Mouse (Mus musculus): ENCODE data around the gene Txndc11. TPM values are rescaled to one million over a fixed set of nuclear protein-coding genes. Genes with fewer than 3 reads are reported as not detected.

Gene Txndc11
- polyA plus RNA-seq, 1 experiment = 17.5 TPM

DNA sequence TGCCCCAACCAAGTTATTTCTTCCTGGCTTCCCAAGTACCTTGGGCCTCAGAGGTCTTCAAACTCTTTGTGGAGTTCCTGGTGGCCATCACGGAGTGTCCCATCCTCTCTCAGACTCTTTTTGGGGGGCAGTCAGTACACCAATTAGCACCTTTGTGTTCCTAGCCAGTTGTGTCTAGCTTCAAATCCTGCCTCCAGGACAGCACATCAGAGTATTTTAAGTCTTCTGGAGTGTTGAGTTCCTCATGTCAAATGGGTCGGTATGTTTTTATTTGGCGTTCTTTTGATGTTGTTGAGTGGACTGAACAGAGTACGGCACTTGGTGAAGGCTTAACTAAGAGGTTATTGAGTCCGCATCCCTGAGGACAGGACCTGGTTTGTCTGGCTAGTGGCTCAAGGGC, 69.0 kb downstream of the Txndc11 start:
- DNase-seq (ENCODE audit: low spot score) = no peak

DNA sequence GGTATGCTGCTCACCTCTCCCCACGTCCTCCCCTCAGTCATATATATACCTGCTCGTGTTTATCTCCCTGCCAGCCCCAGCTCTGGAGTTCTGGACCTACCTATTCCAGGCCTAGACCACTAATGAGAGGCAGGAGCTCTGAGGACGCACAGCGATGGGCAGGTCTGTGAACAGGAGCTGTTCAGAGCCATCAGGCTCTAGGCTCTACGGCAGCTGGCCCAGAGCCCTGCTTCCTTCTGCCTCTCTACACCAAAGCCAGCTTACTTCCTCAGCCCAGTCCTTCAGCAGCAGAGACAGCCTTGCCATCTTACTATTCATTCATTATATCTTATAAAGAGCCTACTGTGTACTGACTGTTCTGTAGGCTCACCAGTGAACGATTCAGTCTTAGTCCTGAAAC, 69.7 kb downstream of the Txndc11 start:
- DNase-seq (ENCODE audit: low spot score) = no peak

DNA sequence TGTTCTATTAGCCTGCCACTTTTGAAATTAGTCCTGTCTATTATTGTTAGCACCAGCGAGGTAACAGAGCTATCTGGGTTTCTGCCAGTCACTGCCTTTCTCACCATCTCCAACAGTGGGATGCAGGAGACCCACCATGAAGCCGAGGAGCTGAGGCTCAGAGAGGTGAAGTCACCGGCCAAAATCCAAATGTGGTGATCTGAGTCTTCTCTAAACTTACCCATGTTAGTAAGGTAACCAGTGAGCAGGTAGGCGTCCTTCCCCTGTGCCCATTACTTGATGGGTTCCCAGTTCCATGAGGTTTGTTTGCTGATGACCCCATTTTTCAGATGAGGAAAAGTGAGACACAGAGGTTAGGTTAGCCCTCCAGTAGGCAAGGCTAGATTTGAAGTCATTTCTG, 70.1 kb downstream of the Txndc11 start:
- no peak for DNase-seq (ENCODE audit: low spot score)

DNA sequence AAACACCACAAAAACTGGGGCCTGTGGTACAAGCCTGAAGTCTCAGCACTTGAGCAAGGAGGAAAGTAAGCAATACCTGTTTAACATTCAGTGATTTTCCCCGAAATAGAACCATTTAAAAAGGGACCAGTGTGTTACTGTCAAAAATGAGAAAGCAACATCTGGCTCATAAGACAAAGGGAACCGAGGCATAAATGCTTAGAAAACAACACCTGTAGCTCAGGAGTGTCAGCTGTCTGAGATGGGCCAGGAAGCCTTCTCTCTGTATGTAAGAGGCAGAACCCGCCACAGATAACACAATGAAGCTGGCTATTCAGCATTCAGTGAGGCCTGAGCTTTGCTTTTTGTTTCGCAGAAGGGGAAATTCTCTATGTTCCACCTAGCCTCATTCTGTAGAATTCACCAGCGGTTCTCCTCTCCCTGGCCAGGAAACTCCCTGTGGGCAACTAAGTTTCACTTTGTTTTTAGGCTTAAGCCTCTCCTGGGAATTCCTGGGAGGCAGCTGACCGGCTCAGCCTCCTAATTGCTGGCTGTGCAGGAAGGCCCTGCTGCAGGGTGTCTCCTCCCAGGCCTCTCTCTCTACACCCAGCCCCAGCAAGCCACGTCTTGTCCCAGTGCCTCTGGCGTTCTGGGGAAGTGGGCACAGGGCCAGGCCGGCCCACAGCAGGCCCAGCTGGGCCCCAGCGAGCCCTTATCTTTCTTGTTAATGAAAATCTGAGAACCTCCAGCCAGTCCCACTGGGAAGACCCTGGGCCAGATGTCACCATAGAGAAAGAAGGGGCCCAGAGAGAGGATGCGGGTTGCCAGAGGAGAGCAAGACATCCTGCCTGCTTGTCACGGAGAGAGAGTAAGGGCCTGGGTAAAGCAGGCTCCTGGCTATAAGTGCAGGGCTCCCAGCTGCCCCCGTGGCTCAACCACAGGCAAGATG, 71.4 kb downstream of the Txndc11 start:
- DNase-seq (ENCODE audit: low spot score) = peak; percentile 78

DNA sequence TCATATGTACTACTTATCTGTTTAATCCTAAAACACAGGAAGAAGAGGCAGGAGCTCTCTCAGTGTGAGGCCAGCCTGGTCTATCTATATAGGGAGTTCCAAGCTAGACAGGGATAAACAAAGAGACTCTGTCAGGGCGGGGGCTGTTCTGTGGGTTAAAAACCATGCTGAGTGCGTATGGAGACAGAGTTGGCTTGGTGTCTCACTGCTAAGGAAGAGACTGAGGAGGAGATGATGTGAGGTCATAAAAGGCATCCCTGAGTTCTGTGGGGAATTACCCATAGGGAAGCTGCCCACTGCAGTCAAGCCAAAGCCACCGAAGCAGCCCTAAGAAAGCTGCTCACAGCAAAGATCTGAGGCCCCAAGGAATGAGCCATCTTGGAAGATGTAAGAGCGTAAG, 73.8 kb downstream of the Txndc11 start, which contains the start of gene Snn:
Gene Snn, plus strand, starts transcription at position 301 of the 400 bp plus-strand sequence.
- no peak for DNase-seq (ENCODE audit: low spot score)

DNA sequence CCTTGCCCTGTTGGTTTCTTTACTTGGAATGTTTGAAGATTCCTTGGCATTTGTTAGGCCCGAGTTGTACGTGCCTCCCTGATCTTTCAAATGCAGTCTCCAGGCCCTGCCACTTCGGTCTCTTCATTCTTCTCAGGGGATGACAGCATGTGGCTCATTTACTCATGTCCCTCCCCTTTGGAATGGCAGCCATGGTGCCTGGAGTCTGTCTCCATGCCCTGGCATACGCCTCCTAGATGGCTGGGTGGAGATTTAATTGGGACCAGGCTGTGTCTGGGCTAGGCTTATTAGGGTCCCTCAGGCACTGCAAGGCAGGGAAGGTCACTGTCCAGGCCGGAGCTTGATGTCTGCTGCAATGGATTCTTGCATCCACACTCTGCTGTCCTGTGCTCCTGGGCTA, 78.5 kb downstream of the Txndc11 start:
- DNase-seq (ENCODE audit: low spot score) = no peak

DNA sequence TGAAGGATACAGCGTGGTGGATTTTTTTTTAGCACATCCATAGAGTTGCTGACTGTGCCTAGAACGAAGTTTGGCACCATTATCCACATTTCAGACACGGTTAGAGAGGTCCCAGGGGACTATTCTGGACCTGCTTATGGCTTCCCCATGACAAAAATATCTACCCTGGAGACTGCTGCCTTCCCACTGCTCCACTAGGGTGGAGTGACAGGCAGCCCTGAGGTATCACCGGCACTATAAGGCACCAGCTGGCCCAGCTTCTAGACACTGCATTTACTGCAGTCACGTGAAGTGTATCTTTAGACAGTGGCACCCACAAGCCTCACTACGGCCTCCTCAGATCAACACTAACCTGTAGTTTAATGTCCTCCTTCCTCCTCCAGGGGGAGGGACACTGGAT, 79.6 kb downstream of the Txndc11 start:
- DNase-seq (ENCODE audit: low spot score) = no peak

DNA sequence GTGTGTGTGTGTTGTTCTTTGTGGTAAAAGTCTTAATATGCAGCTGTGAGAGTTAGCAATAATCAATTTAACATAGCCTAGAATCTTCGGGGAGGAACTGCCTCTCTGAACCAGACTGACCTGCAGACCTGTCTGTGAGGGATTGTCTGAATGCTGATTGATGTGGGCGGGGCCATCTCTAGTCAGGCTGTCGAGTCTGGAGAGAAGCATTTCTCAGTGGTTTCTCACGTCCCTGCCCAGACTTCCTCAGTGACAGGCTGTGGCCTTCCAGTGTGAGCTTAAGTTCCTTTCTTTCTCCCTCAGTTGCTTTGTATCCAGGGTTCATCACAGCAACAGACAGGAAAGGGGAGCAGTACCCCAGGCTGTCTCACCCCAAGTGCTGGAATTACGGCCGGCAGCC, 80.0 kb downstream of the Txndc11 start:
- DNase-seq (ENCODE audit: low spot score) = no peak

DNA sequence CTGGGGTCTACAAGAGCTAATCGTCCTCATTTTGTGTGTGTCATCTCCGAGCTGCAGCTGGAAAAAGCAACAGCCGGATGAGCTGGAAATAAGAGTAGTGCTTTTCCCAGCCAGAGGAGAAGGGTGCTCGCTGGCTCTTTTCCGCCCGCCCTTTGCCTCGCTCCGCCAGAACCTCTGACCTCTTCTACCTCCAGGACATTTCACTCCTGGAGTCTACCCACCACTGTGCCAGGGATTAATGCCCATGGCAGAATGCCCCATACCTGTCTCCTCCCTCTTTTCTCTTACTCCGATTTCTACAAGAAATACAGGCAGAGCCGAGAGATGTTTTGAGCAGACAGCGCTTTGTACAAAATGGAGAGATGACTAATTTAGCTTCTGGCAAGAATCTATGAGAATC, 83.3 kb downstream of the Txndc11 start:
- DNase-seq (ENCODE audit: low spot score) = no peak

DNA sequence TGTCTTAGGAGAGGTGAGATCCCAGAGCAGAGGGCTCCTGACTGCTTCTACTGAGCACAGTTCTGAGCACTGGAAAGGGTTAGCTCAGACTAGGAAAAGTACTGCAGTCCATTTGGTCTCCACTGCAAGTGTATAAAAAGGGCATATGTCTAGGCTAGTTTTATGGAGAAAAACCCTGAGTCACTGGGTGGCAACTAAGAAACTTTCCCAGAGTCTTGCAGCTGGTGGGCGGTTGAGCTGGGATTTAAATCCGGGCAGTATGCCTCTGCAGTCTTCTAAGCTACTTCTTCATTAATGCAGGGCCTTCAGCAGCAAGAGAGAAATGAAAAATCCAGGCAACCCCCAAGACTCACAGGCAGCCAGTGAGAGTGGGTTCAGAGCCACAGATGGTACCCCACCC, 84.2 kb downstream of the Txndc11 start:
- no peak for DNase-seq (ENCODE audit: low spot score)

DNA sequence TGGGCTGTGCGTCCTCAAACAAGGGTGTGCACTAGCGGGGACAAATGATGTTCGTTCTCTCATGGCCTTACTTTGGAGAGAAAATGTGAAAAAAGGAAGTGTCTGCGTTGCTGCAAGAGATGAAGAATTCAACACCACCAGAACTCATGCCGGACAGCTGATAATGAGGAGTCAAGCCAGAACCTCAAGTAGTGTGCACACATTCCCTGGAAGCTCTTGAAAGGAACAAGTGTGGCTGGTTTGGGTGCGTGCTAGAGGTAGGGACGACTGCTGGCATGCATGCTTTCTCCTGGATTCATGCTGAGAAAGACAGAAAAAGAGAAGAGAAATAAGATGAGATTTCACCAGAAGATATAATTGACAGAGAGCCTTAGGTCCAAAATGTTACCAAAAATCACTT, 87.3 kb downstream of the Txndc11 start:
- no peak for DNase-seq (ENCODE audit: low spot score)

DNA sequence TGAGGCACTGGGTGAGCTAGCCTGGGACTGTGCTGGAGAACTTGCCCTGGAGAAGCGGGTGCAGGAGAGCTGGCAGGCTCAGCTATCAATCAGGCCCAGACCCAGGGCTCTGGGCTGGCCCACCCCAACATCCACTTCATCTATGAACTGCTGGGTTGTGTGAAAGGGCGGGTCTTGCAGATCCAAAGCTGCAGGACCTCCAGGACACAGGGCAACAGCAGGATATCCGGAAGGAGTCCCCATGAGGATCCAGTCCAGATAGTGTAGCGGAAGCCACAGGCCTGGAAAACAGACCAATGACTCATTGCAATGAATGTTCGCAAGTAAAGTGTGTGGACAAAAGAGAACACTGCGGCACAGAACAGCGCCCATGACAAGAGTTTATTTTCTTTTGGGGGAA, 88.0 kb downstream of the Txndc11 start:
- DNase-seq (ENCODE audit: low spot score) = no peak

DNA sequence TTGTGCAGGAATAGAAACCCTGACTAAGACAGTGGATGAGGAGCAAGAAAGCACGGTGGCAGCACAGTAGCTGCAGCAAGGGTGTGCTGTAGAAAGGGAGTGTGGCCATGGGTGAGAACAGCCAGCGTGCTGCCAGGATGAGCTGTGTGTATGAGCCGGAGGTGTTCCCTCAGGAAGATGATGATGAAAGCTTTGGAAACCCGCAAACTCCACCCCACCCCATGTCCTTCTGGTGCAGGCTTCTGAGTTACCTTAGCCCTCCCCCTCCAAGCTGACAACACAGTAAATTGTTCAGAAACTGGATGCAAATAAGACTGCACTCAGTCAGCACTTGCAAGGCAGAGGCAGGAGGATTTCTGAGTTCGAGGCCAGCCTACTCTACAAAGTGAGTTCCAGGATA, 91.2 kb downstream of the Txndc11 start:
- no peak for DNase-seq (ENCODE audit: low spot score)

DNA sequence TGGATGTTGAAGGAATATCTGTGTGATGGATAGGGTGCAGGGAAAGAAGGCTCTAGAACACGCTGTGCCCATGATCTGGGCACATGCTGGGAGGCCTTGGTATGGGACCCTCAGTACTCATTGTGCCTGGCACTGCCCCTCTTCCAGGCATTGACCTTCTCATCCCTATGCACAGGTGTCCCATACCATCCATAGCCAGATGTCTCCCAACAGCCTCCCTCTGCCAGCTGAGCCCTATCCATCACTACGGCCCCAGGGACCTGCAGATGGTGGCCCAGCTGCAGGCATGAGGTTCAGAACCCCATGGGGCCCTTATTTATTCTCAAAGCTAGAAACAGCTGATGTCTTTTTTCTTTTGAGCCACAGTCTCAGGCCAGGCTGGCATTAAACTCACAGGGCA, 93.8 kb downstream of the Txndc11 start:
- no peak for DNase-seq (ENCODE audit: low spot score)

DNA sequence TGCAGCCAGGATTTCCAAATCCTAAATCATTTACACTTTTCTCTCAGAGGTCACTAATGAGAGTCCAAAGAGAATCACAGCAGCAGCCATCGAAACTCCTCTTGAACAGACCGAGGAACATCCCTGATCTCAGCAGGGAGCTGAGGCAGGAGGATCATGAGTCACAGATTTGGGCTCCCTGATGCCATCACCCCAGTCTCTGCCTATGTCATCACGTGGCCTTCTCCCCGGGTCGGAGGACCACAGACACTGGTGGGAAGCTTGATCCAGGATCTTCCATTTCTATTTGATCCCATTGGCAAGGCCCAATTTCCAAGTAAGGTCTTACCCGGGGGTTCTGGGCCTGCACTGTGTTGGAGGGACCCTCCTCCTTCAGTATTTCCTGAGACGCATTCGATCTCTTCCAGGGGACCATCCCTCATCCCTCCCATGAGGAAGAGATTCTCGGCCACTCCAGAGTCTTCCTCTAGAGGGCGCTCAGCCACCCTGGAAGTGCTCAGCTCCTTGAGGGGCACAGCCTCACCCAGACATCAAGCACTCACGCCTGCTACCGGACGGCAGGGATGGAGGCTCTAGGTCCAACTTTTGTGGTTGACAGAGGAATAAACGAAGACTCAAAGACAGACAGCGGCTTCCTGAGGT, 98.5 kb downstream of the Txndc11 start:
- DNase-seq (ENCODE audit: low spot score) = peak; percentile 43

DNA sequence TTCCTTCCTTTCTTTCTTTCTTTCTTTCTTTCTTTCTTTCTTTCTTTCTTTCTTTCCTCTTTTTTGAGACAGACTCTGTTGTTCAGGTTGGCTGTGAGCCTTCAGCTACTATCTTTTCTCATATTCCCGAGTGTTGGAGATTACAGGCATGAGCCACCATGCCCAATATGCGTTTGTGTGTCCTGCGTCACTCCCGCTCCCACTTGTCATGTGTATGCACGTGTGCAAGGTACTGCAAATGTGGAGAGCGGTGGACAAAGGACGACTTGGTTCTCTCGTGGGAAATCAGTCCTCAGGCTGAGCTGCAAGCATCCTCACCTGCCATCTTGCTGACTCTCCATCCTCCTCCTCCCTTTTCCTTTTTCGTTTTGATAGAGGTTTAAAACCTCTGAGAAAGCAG, 99.2 kb downstream of the Txndc11 start:
- DNase-seq (ENCODE audit: low spot score) = no peak

DNA sequence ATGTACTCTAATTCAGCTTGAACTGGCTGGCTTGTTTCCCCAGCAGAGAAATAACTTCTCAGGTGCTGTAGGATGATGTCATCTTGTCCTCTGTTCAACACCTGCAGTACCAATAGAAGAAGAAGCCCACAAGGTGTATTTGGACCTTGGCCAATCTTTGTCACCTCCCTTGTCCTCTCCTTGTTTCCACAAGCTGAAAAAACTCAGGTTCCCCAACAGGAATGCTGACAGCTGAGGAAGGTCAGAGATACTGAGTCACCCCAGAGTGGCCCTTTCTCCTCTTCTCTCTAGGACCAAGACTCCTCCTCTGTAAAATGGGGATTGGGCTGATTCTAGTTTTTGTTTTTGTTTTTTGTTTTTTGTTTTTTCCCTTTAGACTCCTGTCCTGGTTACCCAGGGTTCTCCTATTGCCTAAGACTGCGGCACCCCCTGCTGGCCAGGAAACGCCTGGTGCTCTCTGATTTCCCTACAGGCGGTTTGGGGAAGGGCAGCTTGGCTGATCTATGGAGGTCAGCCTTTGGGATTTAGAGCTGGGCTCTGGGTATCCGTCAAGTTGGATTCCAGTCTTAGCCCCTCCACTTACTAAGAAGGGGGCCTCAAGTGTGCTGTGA, 100.2 kb downstream of the Txndc11 start:
- DNase-seq (ENCODE audit: low spot score) = peak; percentile 74

DNA sequence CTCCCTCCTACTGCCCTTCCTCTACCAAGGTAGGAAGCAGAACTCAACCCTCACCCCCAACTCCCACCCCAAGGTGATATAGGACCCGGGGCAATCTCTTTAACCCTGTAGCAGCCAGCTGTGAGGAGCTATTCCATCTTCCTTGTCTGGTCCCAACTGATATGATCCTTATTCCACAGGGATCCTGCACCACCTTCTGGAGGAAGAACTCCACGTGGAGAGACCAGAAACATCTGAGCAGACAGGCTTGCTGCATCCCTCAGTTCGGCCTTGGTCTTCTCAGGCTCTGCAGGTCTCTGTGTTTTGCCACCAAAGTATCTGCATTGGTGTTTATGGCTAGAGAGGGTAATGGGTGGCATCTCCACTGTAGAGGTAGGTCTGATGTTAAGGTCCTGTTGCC, 103.1 kb downstream of the Txndc11 start:
- no peak for DNase-seq (ENCODE audit: low spot score)

DNA sequence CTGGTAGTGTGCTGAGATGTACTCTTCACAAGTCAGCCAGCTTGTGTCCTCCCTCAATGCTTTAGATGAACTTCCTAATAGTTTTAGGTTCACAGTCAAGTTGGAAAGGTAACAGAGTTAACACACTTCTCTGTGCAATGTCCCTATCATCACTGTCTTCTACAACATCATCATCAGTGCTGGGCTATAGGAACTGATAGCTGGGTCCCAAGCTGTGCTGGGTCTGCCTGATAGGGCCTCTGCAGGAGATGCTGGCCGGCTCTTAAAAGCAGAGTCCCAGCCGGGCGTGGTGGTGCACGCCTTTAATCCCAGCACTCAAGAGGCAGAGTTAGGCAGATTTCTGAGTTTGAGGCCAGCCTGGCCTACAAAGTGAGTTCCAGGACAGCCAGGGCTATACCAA, 103.6 kb downstream of the Txndc11 start:
- no peak for DNase-seq (ENCODE audit: low spot score)

DNA sequence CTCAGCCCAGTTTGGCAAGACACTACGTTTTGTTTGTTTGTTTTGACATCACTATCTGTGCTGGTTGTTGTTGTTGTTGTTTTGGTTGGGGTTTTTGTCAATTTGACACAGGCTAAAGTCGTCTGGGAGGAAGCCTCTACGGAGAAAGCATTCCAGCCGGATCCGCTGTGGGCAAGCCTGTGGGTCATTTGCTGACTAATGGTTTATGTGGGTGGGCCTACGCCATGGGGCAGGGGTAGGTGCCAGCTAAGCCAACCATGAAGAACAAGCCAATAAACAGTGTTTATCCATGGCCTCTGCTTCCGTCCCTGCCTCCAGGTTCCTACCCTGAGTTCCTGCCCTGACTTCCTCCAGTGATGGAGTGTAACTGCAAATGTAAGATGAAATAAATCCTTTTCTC, 106.2 kb downstream of the Txndc11 start:
- DNase-seq (ENCODE audit: low spot score) = no peak

Measured in urinary bladder, adult 2 months (tissue).